Mouse (Mus musculus) heart, embryonic 10.5 days (tissue): Measurements from ENCODE around the gene Naif1. TPM values are rescaled to one million over a fixed set of nuclear protein-coding genes. Genes with fewer than 3 reads are reported as not detected.

Experiments used
- DNase-seq: peaks from one replicate; pipeline ENCODE4 v3.0.0-alpha.2; 2017; ENCODE audit warnings: low spot score
- H3K27ac ChIP-seq: fragments of 300-500 bp; sonication (generic); 2 replicates; pipeline ENCODE4 v1.5.1; 2016; ENCODE audit warnings: mild to moderate bottlenecking
- H3K27me3 ChIP-seq: fragments of 300-500 bp; sonication (generic); 2 replicates; pipeline ENCODE4 v1.6.1; 2016; ENCODE audit warnings: mild to moderate bottlenecking; ENCODE audit not compliant: poor library complexity, insufficient read depth, severe bottlenecking
- H3K36me3 ChIP-seq: fragments of 300-500 bp; sonication (generic); 2 replicates; pipeline ENCODE4 v1.6.1; 2016; ENCODE audit warnings: mild to moderate bottlenecking, moderate library complexity
- H3K4me1 ChIP-seq: fragments of 300-500 bp; sonication (generic); 2 replicates; pipeline ENCODE4 v1.6.1; 2016; ENCODE audit warnings: mild to moderate bottlenecking
- H3K4me3 ChIP-seq: fragments of 300-500 bp; sonication (generic); 2 replicates; pipeline ENCODE4 v1.5.1; 2016; ENCODE audit warnings: mild to moderate bottlenecking, moderate library complexity
- H3K9me3 ChIP-seq: fragments of 300-500 bp; sonication (generic); 2 replicates; pipeline ENCODE4 v1.6.1; 2016; ENCODE audit warnings: mild to moderate bottlenecking, moderate library complexity
- WGBS: fragments of 180-500 bp; shearing (Covaris S2); methylation state at CpG from one replicate; pipeline ENCODE4 v1.1.7; 2016; 5-methylcytosine and 5-hydroxymethylcytosine counted together
- polyA plus RNA-seq: library from polyadenylated mRNA; unstranded; fragments of >200 nt; fragmentation: Nextera tagmentation; extraction: Ambion mirVana; gene quantifications from 2 replicates; pipeline ENCODE4 v1.2.1, GENCODE M21; 2016

Gene Naif1
- polyA plus RNA-seq, 1 experiment from 2014 or later, result 5.5 TPM

DNA sequence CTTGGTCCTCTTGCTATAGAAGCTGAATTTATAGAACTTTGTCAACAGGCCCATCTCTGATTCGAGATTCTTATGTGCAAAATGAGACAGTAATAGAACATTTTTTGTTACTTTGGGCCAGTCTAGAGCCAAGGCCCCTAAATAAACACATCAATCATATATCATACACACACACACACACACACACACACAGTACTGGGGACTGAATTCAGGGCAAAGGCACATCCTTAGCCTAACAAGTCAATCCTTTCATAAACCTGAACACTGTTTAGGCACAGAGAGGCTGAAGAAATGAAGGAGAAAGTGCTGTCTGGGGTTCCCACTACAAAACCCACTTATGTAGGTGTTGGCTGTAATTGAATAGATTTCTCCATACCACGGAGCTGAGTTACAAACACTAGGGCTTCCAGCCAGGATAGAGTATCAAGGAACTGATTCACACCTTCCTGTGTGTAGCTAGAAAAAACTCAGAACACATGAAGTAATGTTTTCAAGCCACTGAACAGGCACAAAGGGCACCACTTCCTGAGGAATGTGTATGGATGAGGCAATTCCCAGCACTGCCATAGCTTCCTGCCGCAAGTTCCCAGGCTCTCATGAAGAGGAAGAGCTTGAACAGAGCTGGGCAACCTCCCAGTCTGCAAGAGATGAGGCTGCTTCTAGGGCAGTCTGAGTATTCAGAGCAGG is 13.4 kb upstream of the Naif1 start:
- no peak overlapping the region for H3K4me3 ChIP-seq
- peak overlapping the region; percentile 65; the same call in 1 of the 2 replicates for H3K27ac ChIP-seq
- no peaks in the 10 kb centered on the region for H3K36me3 ChIP-seq
- peaks cover 13% of the 10 kb centered on the region for H3K4me1 ChIP-seq
- no peaks in the 10 kb centered on the region for H3K27me3 ChIP-seq
- H3K9me3 ChIP-seq, result no peaks in the 10 kb centered on the region
- no peak for DNase-seq
- WGBS, result 63% methylated on average over 3 of the region's 3 CpGs

DNA sequence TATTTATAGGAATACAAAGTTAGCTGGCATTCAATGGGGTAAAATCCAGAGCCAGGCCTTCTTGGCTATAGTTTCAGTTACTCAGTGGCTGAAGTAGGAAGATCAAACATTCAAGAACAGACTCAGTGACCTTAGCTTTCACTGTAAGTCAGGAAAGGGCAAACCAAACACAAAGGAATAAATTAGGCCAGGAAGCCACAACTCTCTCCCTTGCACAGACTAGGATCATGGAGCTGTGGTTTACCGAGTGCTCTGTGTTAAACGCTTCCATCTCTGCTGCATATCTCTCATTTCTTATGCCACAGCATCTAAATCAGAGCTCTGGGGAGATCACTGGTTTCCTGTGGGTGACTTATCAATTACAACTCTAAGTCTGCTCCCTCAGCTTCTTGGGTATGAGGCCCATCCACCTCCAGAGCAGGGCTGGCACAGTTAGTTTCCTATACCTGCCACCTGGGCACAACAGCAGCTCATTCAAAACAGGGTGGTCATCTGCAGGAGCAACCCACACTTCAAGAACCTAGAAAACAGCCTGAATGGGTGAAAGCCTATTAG is 12.6 kb upstream of the Naif1 start:
- H3K4me1 ChIP-seq, result peaks cover 13% of the 10 kb centered on the region; the same call in 1 of the 2 replicates
- no peaks in the 10 kb centered on the region for H3K9me3 ChIP-seq
- no peak for DNase-seq
- H3K36me3 ChIP-seq, result no peaks in the 10 kb centered on the region
- H3K27me3 ChIP-seq, result no peaks in the 10 kb centered on the region
- H3K27ac ChIP-seq, result peak overlapping the region; percentile 74; the same call in 1 of the 2 replicates
- no peak overlapping the region for H3K4me3 ChIP-seq
- 76% methylated on average over 2 of the region's 2 CpGs for WGBS

DNA sequence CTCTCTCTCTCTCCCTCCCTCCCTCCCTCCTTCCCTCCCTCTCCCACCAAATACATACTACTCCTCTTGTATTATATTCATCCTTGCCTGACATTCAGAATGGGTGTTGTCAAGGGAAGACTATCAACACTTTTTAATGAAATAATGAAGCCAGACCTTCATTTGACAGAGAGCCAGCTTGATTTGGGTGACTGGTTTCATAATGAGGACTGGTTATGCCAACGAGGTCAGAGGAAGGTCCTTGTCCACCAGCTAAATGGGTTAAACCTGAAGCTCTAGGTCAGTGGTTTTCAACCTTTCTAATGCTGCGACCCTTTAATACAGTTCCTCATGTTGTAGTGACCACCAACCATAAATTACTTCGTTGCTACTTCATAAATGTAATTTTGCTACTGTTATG is 11.5 kb upstream of the Naif1 start:
- Histone ChIP-seq H3K4me3 (no peak overlapping the region), H3K27ac (no peak overlapping the region), H3K4me1 (peaks cover 22% of the 10 kb centered on the region), H3K36me3 (0 out of 2 replicates have a peak, but pooled peaks cover 2% of the 10 kb centered on the region), H3K9me3 (no peaks in the 10 kb centered on the region), H3K27me3 (no peaks in the 10 kb centered on the region)
- DNase-seq, result no peak
- 80% methylated on average over 3 of the region's 3 CpGs for WGBS

DNA sequence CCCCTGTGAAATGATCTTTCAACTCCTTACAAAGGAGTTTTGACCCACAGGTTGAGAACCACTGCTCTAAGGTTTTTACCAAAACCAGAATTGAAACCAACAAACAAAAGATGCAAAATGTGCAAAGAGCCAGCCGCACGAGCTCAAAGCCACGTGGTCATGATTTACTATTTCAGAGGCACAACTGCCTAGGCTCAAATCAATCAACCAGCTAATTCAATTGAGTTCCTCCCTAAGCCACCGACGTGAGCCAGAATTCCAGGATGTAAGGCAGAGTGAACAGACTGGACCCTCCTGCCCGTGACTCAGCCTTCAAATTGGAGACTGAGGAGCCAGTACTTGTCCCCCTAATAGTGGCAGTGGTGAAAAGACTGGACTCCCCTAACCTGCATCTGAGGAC is 11.1 kb upstream of the Naif1 start:
- WGBS, result 69% methylated on average over 6 of the region's 6 CpGs
- H3K4me1 ChIP-seq, result peaks cover 26% of the 10 kb centered on the region

DNA sequence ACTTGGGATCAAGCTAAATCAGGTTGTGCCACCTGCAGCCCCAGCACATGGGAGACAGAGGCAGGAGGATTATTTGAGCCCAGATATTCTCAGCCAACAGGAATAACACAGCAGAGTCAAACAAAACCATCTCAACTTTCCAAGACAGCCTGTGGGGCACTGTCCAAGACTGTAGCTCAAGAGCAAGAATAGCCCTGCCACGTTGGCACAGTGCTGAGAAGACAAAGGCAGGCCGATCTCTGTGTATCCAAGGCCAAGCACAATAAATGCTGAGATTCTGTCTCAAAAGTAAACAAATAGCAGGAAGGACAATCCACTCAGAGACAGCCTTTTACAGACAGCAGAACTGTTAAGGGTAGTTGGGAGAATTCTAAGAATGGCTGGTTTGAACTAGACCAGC is 10.1 kb upstream of the Naif1 start:
- peaks cover 7% of the 10 kb centered on the region; the same call in 1 of the 2 replicates for H3K36me3 ChIP-seq
- 0 out of 2 replicates have a peak overlapping the region, but pooled peaks have one; percentile 59 for H3K27ac ChIP-seq
- no peak overlapping the region for H3K4me3 ChIP-seq
- DNase-seq, result no peak
- no peaks in the 10 kb centered on the region for H3K27me3 ChIP-seq
- WGBS, result 71% methylated on average over 2 of the region's 2 CpGs
- peaks cover 26% of the 10 kb centered on the region for H3K4me1 ChIP-seq
- no peaks in the 10 kb centered on the region for H3K9me3 ChIP-seq

More for the DNA sequence above, 11.1 kb upstream of the Naif1 start:
- Histone ChIP-seq H3K36me3 (0 out of 2 replicates have a peak, but pooled peaks cover 2% of the 10 kb centered on the region), H3K4me3 (no peak overlapping the region), H3K27ac (no peak overlapping the region), H3K27me3 (no peaks in the 10 kb centered on the region), H3K9me3 (no peaks in the 10 kb centered on the region)
- DNase-seq, result no peak

DNA sequence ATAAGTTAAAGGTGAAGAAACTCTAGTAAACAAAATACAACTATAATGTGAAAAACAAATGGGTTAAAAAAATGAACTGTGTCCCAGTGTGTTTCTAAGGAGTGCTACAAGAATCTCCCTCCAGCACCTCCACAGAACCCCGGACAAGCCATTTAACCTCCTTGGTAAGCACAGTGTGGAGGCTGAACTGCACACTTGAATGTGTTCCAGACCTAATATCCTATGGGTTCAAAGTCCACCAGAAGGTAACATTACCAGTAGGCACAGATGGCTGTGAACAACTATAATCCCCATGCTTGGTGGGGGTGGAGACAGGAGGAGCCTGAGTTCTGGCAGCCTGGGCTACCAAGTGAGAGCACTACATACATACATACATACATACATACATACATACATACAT is 9.6 kb upstream of the Naif1 start:
- 86% methylated on average over 1 of the region's 1 CpGs for WGBS
- H3K4me1 ChIP-seq, result peaks cover 26% of the 10 kb centered on the region

DNA sequence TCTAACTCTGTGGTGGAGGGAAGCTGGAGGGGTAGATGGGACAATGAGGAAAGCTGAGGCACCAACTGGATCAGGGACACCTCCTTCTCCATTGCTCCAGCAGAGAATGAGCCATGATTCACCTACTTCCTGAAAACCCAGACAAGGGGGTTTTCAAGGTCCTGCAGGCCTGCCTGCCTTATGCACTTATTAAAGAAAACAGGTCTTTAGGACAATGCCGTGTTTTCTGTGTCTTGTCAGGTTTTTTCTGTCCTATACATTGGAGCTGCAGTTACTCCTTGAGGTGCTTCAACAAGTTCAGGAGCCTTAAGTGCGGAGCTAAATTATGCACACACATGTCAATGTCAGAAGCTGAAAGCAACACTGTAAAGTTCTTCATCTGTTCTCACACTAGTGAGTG is 8.7 kb upstream of the Naif1 start:
- Histone ChIP-seq H3K27ac (no peak overlapping the region), H3K4me1 (peaks cover 26% of the 10 kb centered on the region), H3K4me3 (no peak overlapping the region), H3K36me3 (peaks cover 8% of the 10 kb centered on the region; the same call in 1 of the 2 replicates), H3K9me3 (no peaks in the 10 kb centered on the region), H3K27me3 (no peaks in the 10 kb centered on the region)
- 87% methylated on average over 2 of the region's 2 CpGs for WGBS
- no peak for DNase-seq

More for the DNA sequence above, 9.6 kb upstream of the Naif1 start:
- no peaks in the 10 kb centered on the region for H3K9me3 ChIP-seq
- no peaks in the 10 kb centered on the region for H3K27me3 ChIP-seq
- no peak overlapping the region for H3K4me3 ChIP-seq
- H3K36me3 ChIP-seq, result peaks cover 8% of the 10 kb centered on the region; the same call in 1 of the 2 replicates
- DNase-seq, result no peak
- H3K27ac ChIP-seq, result no peak overlapping the region

DNA sequence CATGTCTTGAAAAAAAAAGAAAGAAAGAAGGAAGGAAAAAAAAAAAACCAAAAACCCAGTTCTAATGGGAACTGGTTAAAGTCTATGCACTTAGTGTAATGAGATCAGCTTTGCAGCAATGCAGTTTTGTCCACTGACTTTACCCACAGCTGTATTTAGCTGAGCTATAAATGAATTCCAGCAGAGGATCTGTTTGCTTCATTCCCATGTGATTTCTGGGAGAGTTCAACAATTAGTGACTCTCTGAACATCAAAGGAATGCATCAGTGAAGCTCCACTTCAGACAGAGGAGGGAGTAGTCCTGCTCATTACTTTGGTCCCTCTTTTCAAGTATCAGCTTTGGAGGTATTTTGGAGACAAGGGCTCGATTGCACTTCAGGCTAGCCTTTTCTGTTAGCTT is 4.7 kb upstream of the Naif1 start:
- no peaks in the 10 kb centered on the region for H3K27me3 ChIP-seq
- peaks cover 8% of the 10 kb centered on the region; the same call in 1 of the 2 replicates for H3K36me3 ChIP-seq
- H3K4me1 ChIP-seq, result peaks cover 26% of the 10 kb centered on the region
- H3K9me3 ChIP-seq, result no peaks in the 10 kb centered on the region
- no peak overlapping the region for H3K4me3 ChIP-seq
- 87% methylated on average over 1 of the region's 1 CpGs for WGBS
- H3K27ac ChIP-seq, result no peak overlapping the region
- DNase-seq, result no peak

DNA sequence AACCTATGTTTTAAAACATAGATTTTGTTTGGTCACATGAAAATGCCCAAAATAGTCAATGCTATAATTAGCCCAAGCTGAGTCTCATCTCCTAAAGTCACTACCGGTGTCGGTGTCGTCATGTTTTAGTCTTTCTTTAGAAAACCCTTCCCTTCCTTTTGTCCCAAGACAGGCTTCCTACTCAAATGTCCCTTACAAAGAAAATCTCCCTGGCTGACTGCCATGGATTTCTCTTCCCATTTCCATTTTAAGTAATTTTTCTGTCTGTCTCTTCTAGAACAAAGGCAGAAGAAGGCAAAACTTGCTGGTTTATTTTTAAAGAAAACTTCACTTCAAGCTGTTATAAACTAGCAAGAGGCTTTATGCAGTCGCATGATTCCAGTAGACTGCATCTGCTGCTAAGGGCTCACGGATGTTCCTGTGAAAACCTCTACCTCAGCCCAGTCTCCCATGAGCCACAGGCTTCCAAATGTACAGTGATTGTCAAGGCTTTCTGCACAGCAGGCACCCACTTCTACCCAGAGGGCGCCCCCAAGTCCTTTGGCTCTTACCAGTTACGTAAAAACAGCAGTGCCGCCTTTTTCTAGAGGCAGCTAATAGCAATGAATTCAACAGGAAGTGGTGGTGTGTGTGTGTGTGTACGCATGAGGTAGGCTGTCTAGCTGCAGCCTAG is 2.9 kb upstream of the Naif1 start:
- H3K36me3 ChIP-seq, result peaks cover 8% of the 10 kb centered on the region; the same call in 1 of the 2 replicates

DNA sequence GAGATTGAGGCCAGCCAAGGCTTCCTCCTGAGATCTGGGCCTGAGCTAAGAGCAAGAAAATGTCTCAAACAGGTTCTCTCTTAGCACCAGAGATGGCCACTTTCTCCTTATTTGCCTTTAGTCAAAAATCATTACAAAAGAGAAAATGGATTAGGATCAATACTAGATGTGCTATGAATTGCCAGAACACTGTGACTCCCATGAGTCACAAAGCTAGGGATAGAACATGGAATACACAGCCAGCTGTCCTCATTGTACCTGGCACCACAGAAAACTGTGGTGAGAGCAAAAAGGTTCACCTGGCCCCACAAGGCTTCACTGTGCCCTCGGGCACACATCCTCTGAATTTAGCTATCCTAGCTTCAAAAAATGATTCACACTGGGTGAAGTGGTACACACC is 1.8 kb upstream of the Naif1 start:
- 79% methylated on average over 1 of the region's 1 CpGs for WGBS
- Histone ChIP-seq H3K4me1 (peaks cover 40% of the 10 kb centered on the region), H3K27me3 (no peaks in the 10 kb centered on the region), H3K27ac (no peak overlapping the region), H3K9me3 (no peaks in the 10 kb centered on the region), H3K36me3 (peaks cover 8% of the 10 kb centered on the region; the same call in 1 of the 2 replicates), H3K4me3 (no peak overlapping the region)
- no peak for DNase-seq

More for the DNA sequence above, 2.9 kb upstream of the Naif1 start:
- no peak overlapping the region for H3K4me3 ChIP-seq
- H3K27ac ChIP-seq, result peak overlapping the region; percentile 65
- peaks cover 37% of the 10 kb centered on the region for H3K4me1 ChIP-seq
- WGBS, result 56% methylated on average over 9 of the region's 9 CpGs
- no peak for DNase-seq
- no peaks in the 10 kb centered on the region for H3K9me3 ChIP-seq
- no peaks in the 10 kb centered on the region for H3K27me3 ChIP-seq

DNA sequence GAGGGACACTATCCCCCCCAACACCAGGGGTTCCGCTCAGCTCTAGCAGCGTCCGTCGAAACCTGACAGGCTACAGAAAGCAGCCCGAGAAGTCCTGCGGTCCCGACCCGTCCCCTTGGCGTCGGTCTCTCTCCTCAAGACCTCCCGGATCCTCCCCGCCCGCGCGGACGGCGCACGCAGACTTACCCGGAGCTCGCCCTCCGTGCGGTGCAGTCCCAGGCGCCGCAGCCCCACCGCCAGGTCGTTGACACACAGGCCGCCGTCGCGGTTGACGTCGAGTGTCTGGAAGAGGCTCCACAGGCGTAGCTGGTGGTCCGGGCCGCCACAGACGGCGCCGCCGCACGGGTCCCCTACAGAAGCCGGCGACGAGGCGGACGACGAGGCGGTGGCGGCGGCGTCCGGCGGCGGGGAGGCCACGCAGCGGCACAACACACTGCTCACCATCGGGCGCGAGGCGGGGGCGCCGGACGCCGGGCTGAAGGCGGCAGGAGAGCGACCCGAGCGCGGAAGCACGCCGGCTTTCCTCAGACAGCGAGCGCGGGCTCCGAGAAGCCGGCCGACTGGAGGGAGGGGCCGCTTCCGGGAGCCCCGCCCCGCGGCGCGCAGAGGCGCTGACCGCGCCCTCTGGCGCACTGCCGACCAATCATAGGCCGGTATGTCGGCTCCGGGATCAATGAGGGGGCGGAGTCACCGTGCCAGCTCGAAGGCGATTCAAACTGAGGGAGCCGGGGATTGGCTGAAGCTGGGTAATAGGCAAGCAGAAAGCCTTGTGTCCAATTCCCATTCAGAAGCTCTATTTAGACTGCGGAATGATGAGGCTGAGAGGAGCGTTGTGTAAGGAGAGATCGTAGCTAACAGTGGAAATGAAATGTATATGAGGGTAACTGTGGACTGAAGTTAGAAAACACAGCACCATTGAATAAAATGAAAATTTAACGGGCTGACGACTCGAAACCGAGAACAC is 906 bp downstream of the Naif1 start, which contains the start of gene Slc25a25:
TSS of gene Slc25a25 (minus strand) at position 565 of the 964 bp plus-strand sequence.
- Histone ChIP-seq H3K9me3 (no peaks in the 10 kb centered on the region), H3K36me3 (peaks cover 10% of the 10 kb centered on the region; the same call in 1 of the 2 replicates), H3K27me3 (no peaks in the 10 kb centered on the region), H3K27ac (peak within 1 kb of the TSS; percentile 92), H3K4me1 (peaks cover 52% of the 10 kb centered on the region), H3K4me3 (peak within 1 kb of the TSS; percentile 84)
- peak; percentile 99 for DNase-seq
- under 1% methylated on average over 103 of the region's 103 CpGs for WGBS

DNA sequence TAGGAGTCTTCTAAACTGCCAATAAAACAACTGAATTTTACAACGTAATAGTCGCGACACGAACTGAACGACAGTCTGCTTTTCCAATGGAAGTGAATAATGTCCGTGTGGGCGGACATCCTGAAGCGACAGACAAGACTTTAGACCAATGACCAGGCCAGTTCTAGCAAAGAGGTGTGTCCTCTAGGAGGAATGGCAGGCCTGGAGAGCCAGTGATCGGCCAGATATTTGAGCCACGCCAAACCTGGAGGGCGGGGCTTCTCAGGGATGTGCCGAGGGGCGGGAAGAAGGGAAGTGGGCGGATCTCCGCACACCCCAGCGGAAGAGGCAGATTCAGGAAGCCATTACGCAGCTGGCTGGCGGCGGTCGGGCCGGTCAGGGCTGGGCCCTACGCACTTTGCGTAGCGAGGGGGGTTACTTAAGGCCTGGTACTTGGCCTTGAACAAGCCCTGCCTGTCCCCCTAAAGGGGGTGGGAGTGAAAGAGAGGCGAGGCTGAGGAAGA is 1.7 kb downstream of the Naif1 start:
- Histone ChIP-seq H3K36me3 (peaks cover 15% of the 10 kb centered on the region; the same call in 1 of the 2 replicates), H3K27me3 (no peaks in the 10 kb centered on the region), H3K4me1 (peaks cover 52% of the 10 kb centered on the region), H3K27ac (peak overlapping the region; percentile 92), H3K4me3 (peak overlapping the region; percentile 84), H3K9me3 (no peaks in the 10 kb centered on the region)
- WGBS, result under 1% methylated on average over 25 of the region's 25 CpGs
- DNase-seq, result peak; percentile 100
